Mouse (Mus musculus): ENCODE results near the gene Otud7b. TPM values are rescaled to one million over a fixed set of nuclear protein-coding genes. Genes with fewer than 3 reads are reported as not detected.

Otud7b gene
- polyA plus RNA-seq, 1 experiment from 2014 or later, result 19.8 TPM

DNA sequence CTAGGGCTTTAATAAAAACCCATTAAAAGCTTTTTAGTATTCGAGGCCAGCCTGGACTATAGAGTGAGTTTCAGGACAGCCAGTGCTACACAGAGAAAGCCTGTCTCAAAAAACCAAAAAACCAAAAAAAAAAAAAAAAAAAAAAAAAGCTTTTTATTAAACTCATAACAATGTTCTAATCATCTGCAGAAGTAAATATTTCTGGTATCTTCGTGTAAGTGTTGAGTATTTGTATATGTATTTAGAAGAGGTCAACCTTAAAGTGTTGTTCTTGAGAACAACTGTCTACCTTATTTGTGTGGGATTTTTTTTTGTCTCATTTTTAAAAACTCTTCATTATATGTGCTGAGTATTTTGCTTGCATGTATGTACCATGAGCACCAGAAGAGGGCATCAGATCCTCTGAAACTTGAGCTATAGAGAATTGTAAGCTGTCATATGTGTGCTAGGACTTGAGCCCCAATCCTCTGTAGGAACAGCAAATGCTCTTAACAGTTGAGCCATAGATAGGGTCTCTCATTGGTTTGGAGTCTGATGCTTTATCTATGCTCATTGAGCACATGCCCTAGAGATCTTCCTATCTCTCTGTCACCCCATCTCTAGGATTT lies 14.3 kb upstream of the Otud7b start:
- Histone ChIP-seq H3K27ac (no peak overlapping the region), H3K27me3 (replicated peaks) (no peaks in the 10 kb centered on the region), H3K9ac (no peak overlapping the region), H3K4me1 (replicated peaks) (no peaks in the 10 kb centered on the region), H3K36me3 (no peaks in the 10 kb centered on the region), H3K9me3 (no peaks in the 10 kb centered on the region), H3K4me2 (replicated peaks) (no peak overlapping the region), H3K4me3 (replicated peaks) (no peak overlapping the region)
- no peak for ATAC-seq
- WGBS, result 56% methylated on average over 2 of the region's 2 CpGs

DNA sequence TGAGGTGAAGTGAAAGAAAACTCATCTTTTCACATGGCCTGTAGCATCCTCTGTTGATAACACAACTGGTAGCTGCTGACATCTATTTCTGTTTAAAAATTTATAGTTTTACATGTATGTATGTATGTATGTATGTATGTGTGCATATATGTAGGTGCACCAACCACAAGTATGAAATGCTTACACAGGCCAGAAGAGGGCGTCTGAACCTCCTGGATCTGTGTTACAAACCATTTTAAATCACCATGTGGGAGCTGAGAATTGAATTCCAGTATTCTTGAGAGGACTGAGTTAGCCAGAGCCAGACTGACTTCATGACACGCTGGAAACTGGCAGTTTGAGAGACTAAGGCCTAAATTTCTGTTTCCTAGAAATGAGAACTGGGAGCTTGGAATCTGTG lies 13.2 kb upstream of the Otud7b start:
- Histone ChIP-seq H3K9me3 (no peaks in the 10 kb centered on the region), H3K4me1 (replicated peaks) (no peaks in the 10 kb centered on the region), H3K36me3 (no peaks in the 10 kb centered on the region), H3K27me3 (replicated peaks) (no peaks in the 10 kb centered on the region), H3K4me2 (replicated peaks) (no peak overlapping the region), H3K9ac (no peak overlapping the region), H3K4me3 (replicated peaks) (no peak overlapping the region), H3K27ac (no peak overlapping the region)
- ATAC-seq, result no peak
- WGBS, result 72% methylated on average over 2 of the region's 2 CpGs

DNA sequence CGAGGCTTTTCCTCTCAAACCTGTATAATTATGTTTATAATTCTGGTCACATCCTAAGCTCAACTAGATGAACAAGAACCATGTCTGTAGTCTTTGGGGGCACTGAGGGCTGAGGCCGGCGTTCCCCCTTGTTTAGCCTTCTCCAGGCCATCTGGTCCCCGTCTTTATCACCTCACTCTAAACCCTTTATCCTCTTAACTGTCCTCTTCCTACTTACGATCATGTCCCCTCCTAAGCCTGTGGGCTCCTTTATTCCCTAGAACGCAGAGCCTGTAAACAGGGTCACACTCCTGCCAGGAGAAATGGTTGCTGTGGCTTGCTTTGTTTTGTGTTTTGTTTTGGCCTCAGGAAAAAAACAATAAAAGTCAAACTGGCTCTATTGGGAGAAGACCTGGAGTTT lies 12.4 kb upstream of the Otud7b start:
- H3K9me3 ChIP-seq, result no peaks in the 10 kb centered on the region
- 72% methylated on average over 6 of the region's 6 CpGs for WGBS
- H3K36me3 ChIP-seq, result no peaks in the 10 kb centered on the region
- no peak overlapping the region for H3K27ac ChIP-seq
- no peaks in the 10 kb centered on the region for H3K27me3 ChIP-seq (replicated peaks)
- no peak overlapping the region for H3K4me2 ChIP-seq (replicated peaks)
- no peak overlapping the region for H3K9ac ChIP-seq
- H3K4me3 ChIP-seq (replicated peaks), result no peak overlapping the region
- no peak for ATAC-seq
- no peaks in the 10 kb centered on the region for H3K4me1 ChIP-seq (replicated peaks)

DNA sequence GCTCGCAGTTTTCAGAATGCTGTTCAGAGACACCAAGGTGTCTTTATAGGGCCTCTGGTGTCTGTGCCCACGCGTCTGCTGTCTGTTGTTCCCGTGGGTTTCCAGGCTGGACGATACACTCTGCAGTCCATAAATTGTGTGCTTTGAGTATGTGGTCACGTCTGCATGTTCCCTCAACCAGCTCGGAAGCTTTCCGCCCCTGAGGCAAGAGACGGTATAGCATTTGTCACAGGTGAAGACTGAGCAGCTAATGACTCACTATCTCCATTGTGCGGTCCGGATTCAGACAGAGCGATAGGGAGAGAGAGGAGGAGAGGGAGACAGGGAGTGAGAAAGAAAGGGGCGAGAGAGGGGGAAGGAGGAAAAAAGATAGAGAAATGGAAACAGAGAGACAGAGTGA lies 10.8 kb upstream of the Otud7b start:
- Histone ChIP-seq H3K4me3 (replicated peaks) (no peak overlapping the region), H3K27ac (no peak overlapping the region), H3K4me2 (replicated peaks) (peak overlapping the region; percentile 40)

DNA sequence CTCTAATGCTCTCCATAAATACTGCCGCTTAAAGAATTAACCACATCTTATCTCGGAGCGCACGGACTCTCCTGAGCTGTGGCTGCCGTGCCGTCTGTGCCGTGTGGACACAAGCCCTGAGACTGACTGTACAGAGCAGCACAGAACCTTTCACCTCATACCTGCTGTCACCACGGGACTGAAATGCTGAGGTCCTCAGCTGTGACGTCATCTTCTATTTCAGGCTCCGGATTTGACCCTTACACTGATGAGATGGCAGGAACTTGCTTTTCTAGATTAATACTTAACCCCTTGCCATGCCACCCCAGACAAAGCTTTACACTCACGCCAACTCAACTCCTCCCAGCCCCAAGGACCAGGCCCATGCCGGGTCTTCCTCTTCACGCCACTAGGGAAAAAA lies 10.1 kb upstream of the Otud7b start:
- H3K27ac ChIP-seq, result no peak overlapping the region
- H3K4me3 ChIP-seq (replicated peaks), result no peak overlapping the region
- no peaks in the 10 kb centered on the region for H3K9me3 ChIP-seq
- ATAC-seq, result peak; percentile 92
- H3K36me3 ChIP-seq, result no peaks in the 10 kb centered on the region
- H3K27me3 ChIP-seq (replicated peaks), result no peaks in the 10 kb centered on the region
- 0 out of 2 replicates have a peak, but pooled peaks cover 6% of the 10 kb centered on the region for H3K4me1 ChIP-seq (replicated peaks)
- peak overlapping the region; percentile 40 for H3K4me2 ChIP-seq (replicated peaks)
- WGBS, result 51% methylated on average over 13 of the region's 13 CpGs
- H3K9ac ChIP-seq, result no peak overlapping the region

More for the DNA sequence above, 10.8 kb upstream of the Otud7b start:
- peak; percentile 67 for ATAC-seq
- Histone ChIP-seq H3K4me1 (replicated peaks) (0 out of 2 replicates have a peak, but pooled peaks cover 2% of the 10 kb centered on the region), H3K27me3 (replicated peaks) (no peaks in the 10 kb centered on the region), H3K36me3 (no peaks in the 10 kb centered on the region), H3K9me3 (no peaks in the 10 kb centered on the region), H3K9ac (no peak overlapping the region)
- 64% methylated on average over 13 of the region's 13 CpGs for WGBS

DNA sequence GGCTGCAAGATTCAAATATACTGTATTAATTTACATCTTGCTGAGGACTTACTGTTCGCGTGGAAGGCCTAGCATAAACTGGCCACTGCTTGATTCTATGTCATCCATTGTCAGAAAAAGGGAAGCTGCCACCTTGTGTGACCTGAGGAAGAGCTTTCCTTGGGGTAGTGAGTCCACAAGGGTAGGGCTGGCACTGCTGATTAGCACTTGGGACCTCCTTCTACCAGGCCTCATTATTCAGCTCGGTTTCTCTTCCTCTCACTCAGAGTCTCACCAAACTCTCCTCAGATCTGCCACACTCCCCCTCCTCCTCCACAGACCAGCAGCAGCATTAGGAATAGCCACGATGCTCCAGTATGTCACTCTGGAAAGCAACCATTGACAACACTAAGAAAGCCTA lies 6.2 kb upstream of the Otud7b start:
- Histone ChIP-seq H3K9me3 (no peaks in the 10 kb centered on the region), H3K27me3 (replicated peaks) (no peaks in the 10 kb centered on the region), H3K4me1 (replicated peaks) (peaks cover 13% of the 10 kb centered on the region; the same call in 1 of the 2 replicates), H3K4me2 (replicated peaks) (no peak overlapping the region), H3K36me3 (no peaks in the 10 kb centered on the region), H3K27ac (no peak overlapping the region), H3K4me3 (replicated peaks) (no peak overlapping the region), H3K9ac (no peak overlapping the region)
- WGBS, result 62% methylated on average over 4 of the region's 4 CpGs
- ATAC-seq, result no peak

DNA sequence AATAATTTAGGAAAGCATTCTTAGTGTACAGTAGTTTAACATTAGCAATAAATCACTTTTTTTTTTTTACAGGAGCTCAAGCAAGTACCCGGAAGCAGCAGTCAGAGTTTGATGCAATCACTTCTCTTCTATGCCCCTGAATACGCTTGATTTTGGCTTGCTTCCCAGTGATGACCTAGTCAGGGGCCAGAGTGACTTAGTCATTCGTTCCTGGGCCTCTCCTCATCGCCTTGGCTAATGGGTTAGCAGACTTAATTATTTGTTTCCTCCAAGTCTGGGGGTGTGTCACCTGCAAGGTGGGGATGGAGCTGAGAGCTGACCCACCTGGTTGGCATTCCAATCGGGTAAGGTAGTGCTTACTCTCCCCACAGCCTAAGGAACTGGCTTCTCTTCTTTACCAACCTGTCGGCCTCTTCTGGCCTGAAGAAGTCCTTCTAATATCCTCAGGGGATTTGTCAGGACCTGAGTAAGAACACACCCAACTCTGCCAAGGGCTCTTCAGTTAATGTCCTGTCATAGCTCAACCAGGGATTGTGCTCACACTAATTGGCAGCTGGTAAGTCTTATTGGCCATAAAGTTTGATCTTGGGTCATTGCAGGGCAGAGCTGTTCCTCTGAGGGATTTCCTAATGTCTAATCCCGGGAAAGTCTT lies 5.6 kb upstream of the Otud7b start:
- WGBS, result 36% methylated on average over 7 of the region's 7 CpGs
- Histone ChIP-seq H3K4me3 (replicated peaks) (no peak overlapping the region), H3K9me3 (no peaks in the 10 kb centered on the region), H3K9ac (no peak overlapping the region), H3K27ac (no peak overlapping the region), H3K36me3 (no peaks in the 10 kb centered on the region), H3K4me2 (replicated peaks) (no peak overlapping the region), H3K4me1 (replicated peaks) (peaks cover 13% of the 10 kb centered on the region; the same call in 1 of the 2 replicates), H3K27me3 (replicated peaks) (no peaks in the 10 kb centered on the region)
- ATAC-seq, result peak; percentile 24

DNA sequence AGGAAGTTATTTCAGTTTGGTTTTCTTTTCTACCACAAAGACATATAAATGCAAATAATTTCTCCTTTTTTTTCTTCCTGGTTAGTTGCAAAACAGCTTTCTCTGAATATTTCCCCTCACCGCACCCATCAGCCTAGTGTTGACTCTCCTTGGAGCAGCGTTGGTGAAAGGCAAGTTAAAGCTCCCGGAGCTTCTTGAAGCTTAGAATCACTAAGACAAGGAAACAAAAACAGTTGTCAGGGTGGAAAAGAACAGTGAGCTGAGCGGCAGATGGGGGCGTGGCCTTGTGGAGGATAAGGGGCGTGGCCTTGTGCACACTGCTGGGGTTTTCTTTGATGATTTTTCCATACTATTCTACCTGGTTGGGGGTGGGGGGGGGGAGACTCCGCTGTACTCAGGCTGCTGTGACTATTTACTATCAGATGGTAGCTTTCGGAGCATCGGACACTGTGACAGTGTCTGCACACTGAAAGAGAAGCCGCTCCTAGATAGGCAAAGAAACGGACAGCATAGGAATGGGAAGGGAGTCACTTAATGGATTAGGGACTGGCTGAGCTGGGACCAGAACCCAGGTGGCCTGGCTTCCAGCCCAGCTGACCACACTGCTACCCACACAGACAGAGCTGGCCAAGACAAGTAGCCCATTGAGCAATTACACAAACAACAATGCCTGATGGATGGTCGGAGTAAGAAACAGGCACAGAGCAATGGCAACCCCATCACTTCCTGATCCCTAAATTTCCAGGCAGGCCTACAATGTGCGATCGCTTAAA lies 2.0 kb upstream of the Otud7b start:
- Histone ChIP-seq H3K27ac (peak overlapping the region; percentile 44; the same call in 1 of the 2 replicates), H3K9me3 (no peaks in the 10 kb centered on the region), H3K36me3 (no peaks in the 10 kb centered on the region), H3K4me1 (replicated peaks) (peaks cover 18% of the 10 kb centered on the region), H3K4me3 (replicated peaks) (peak overlapping the region; percentile 19; the same call in 1 of the 2 replicates), H3K4me2 (replicated peaks) (peak overlapping the region; percentile 56), H3K27me3 (replicated peaks) (no peaks in the 10 kb centered on the region), H3K9ac (peak overlapping the region; percentile 34; the same call in 1 of the 2 replicates)
- WGBS, result 21% methylated on average over 14 of the region's 14 CpGs
- 0 out of 2 replicates have a peak, but pooled peaks have one; percentile 7 for ATAC-seq

DNA sequence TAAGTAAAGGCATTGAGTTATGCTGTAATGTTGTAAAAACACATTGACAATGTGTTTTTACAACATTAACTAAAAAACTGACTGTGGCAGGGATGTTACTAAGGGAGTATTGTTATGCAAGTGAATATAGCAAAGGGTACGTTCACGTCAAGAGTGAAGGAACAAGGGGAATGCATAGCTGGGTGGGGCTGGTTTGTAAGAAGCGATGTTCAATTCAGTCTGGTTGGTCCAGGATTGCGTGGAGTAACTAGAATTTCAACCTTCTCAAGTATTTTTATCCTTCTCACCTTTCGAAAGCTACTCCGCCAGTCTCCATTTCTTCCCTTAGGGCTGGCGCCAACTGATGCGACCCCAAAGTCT lies 446 bp upstream of the Otud7b start:
- Histone ChIP-seq H3K4me1 (replicated peaks) (peaks cover 13% of the 10 kb centered on the region), H3K9me3 (no peaks in the 10 kb centered on the region), H3K4me3 (replicated peaks) (peak overlapping the region; percentile 90), H3K4me2 (replicated peaks) (peak overlapping the region; percentile 73), H3K9ac (peak overlapping the region; percentile 89), H3K27ac (peak overlapping the region; percentile 69), H3K36me3 (no peaks in the 10 kb centered on the region), H3K27me3 (replicated peaks) (no peaks in the 10 kb centered on the region)
- WGBS, result 2% methylated on average over 8 of the region's 8 CpGs
- ATAC-seq, result peak; percentile 26; the same call in 1 of the 2 replicates

DNA sequence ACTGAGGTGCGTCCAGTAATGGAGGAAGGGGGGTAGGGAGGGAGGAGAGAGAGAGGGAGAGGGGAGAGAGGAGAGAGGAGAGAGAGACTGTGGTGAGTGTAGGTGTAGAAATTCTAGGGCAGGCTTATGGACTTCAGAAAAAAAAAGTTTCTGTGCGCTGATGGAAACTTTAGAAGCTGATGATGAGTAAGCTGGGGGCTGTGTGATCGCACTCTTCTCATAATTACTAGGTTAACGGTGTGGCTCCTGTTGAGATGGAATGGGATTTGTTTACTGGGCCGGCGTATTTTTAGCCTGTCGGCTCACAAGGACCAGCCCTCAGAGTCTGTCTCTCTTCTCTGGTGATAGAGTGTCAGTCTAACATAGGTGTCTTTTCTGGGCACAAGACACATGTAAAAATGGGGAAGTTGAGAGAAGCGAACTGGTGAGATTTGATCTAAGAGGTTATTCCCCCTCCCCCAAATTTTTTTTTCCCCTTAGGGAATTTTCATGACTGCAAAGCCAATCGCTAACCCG lies 963 bp downstream of the Otud7b start:
- WGBS, result 8% methylated on average over 10 of the region's 10 CpGs
- ATAC-seq, result peak; percentile 40; the same call in 1 of the 2 replicates
- peaks cover 12% of the 10 kb centered on the region for H3K4me1 ChIP-seq (replicated peaks)
- H3K36me3 ChIP-seq, result no peaks in the 10 kb centered on the region
- H3K4me3 ChIP-seq (replicated peaks), result peak overlapping the region; percentile 90
- peak overlapping the region; percentile 89 for H3K9ac ChIP-seq
- H3K27me3 ChIP-seq (replicated peaks), result no peaks in the 10 kb centered on the region
- peak overlapping the region; percentile 73 for H3K4me2 ChIP-seq (replicated peaks)
- no peaks in the 10 kb centered on the region for H3K9me3 ChIP-seq
- H3K27ac ChIP-seq, result peak overlapping the region; percentile 96

DNA sequence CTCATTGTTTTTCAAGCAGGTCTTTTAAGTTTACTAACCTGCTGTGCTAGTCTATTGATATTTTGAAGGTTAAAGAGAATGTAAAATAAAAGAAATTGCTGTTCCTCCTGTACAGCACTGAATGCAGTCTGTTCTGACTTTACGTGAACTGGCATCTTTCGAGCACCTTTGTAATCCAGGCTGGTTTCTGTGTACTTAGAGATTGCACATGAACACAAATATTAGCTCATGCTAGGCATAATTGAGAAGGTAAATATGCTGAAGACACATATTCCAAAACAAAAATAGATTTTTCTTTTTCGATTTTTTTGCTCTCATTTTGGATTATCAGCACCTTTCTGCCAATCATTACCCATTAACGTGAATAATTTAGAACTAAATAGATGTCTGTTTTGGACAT lies 1.8 kb downstream of the Otud7b start:
- H3K27me3 ChIP-seq (replicated peaks), result no peaks in the 10 kb centered on the region
- H3K27ac ChIP-seq, result no peak overlapping the region
- H3K4me3 ChIP-seq (replicated peaks), result no peak overlapping the region
- H3K9me3 ChIP-seq, result no peaks in the 10 kb centered on the region
- 77% methylated on average over 4 of the region's 4 CpGs for WGBS
- peaks cover 12% of the 10 kb centered on the region for H3K4me1 ChIP-seq (replicated peaks)
- no peak overlapping the region for H3K9ac ChIP-seq
- no peaks in the 10 kb centered on the region for H3K36me3 ChIP-seq
- no peak overlapping the region for H3K4me2 ChIP-seq (replicated peaks)
- no peak for ATAC-seq

DNA sequence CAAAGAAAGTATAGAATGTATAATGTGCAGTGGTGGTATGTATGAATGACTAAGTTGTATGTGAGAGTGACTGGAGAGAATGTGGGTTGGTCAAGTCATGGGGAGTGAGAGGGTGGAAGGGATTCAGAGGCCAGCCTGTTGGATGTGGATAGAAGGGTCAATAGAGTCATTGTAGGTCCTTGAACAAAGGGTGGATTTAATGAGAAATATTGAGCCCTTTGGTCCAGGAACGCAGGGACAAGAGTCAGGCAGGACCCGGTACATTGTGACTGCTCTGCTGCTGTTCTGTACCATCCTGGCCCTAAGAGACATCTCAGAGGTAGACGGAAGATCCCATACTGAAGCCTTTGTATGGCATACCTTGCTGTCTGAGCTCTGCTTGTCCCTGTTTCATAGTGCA lies 4.0 kb downstream of the Otud7b start:
- H3K4me2 ChIP-seq (replicated peaks), result no peak overlapping the region
- ATAC-seq, result no peak
- 88% methylated on average over 3 of the region's 3 CpGs for WGBS

More for the DNA sequence above, 4.0 kb downstream of the Otud7b start:
- Histone ChIP-seq H3K4me1 (replicated peaks) (peaks cover 5% of the 10 kb centered on the region; the same call in 1 of the 2 replicates), H3K9ac (no peak overlapping the region), H3K27ac (no peak overlapping the region), H3K9me3 (no peaks in the 10 kb centered on the region), H3K27me3 (replicated peaks) (no peaks in the 10 kb centered on the region), H3K36me3 (no peaks in the 10 kb centered on the region), H3K4me3 (replicated peaks) (no peak overlapping the region)
